Mouse (Mus musculus): ENCODE data around the gene Pcp4l1. TPM values are rescaled to one million over a fixed set of nuclear protein-coding genes. Genes with fewer than 3 reads are reported as not detected.

Pcp4l1 gene
- total and polyA plus RNA-seq, 2 experiments from 2014 or later = 22.1 to 24.1 TPM

- no peak overlapping the region for H3K9ac ChIP-seq (replicated peaks; ENCODE audit: low read length, poor library complexity, severe bottlenecking)
- H3K27ac ChIP-seq (ENCODE audit: low read depth, low read length) = no peak overlapping the region
- WGBS = 58% methylated on average over 7 of the region's 7 CpGs
- H3K4me1 ChIP-seq (ENCODE audit: insufficient read depth, low read length) = no peaks in the 10 kb centered on the region
- no peak overlapping the region for H3K4me3 ChIP-seq (ENCODE audit: low read depth, low read length)
- H3K4me2 ChIP-seq (ENCODE audit: low read depth, low read length, poor library complexity, severe bottlenecking) = no peak overlapping the region
- H3K27me3 ChIP-seq (ENCODE audit: insufficient read depth, low read length) = no peaks in the 10 kb centered on the region
- DNase-seq (ENCODE audit: low spot score) (no peak), ATAC-seq (ENCODE audit: low FRiP score) (no peak)
- no peak for TF ChIP-seq CTCF (IDR thresholded peaks at IDR 0.05)
- no peaks in the 10 kb centered on the region for H3K9me3 ChIP-seq (ENCODE audit: low read length)
- H3K36me3 ChIP-seq (ENCODE audit: insufficient read depth, low read length) = no peaks in the 10 kb centered on the region
Observed at GRCm38 (mm10) chr1:171204249-171204644, 8.2 kb upstream of the Pcp4l1 start.

DNA sequence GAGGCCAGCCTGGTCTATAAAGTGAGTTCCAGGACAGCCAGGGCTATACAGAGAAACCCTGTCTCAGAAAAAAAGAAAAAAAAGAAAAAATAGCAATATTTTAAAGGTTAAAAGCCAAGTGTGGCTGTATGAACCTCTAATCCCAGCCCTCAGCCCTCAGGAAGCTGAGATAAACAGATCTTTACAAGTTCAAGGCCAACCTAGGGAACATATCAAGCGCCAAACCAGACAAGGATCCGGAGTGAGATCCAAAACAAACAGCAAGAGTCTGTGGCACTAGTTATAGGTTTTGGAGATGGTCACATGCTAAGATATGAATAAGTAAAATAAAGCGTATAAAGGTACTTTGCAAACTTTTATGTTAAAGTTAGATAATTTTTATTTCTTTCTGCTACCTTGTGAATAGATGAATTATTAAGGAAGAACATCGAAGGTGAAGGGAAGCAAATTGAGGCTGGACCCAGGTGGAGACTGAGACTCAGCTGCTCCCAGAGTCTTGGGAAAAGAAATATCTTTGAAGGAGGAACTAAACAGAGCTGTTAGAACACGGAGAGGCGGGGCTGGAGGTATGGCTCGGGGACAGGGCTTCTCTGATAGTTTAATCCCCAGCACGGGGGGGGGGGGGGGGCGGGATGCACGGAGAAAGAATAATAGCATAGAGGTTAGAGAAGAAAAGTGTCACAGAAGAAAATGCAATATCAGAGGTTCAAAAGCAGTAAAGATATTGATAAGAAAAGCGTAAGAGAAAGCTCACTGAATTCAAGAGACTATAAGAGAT lies 7.6 kb upstream of the Pcp4l1 start:
- no peak overlapping the region for H3K27ac ChIP-seq (ENCODE audit: low read depth, low read length)
- TF ChIP-seq CTCF (IDR thresholded peaks at IDR 0.05) = no peak
- ATAC-seq (ENCODE audit: low FRiP score) (no peak), DNase-seq (ENCODE audit: low spot score) (no peak)
- H3K4me3 ChIP-seq (ENCODE audit: low read depth, low read length) = no peak overlapping the region
- 51% methylated on average over 10 of the region's 11 CpGs for WGBS
- no peaks in the 10 kb centered on the region for H3K4me1 ChIP-seq (ENCODE audit: insufficient read depth, low read length)
- no peaks in the 10 kb centered on the region for H3K9me3 ChIP-seq (ENCODE audit: low read length)
- H3K36me3 ChIP-seq (ENCODE audit: insufficient read depth, low read length) = no peaks in the 10 kb centered on the region
- no peak overlapping the region for H3K4me2 ChIP-seq (ENCODE audit: low read depth, low read length, poor library complexity, severe bottlenecking)
- H3K9ac ChIP-seq (replicated peaks; ENCODE audit: low read length, poor library complexity, severe bottlenecking) = no peak overlapping the region
- H3K27me3 ChIP-seq (ENCODE audit: insufficient read depth, low read length) = no peaks in the 10 kb centered on the region

- H3K27me3 ChIP-seq (ENCODE audit: insufficient read depth, low read length) = no peaks in the 10 kb centered on the region
- H3K27ac ChIP-seq (ENCODE audit: low read depth, low read length) = no peak overlapping the region
- H3K9ac ChIP-seq (replicated peaks; ENCODE audit: low read length, poor library complexity, severe bottlenecking) = no peak overlapping the region
- ATAC-seq (ENCODE audit: low FRiP score) (no peak), DNase-seq (ENCODE audit: low spot score) (no peak)
- TF ChIP-seq CTCF (IDR thresholded peaks at IDR 0.05) = no peak
- no peaks in the 10 kb centered on the region for H3K36me3 ChIP-seq (ENCODE audit: insufficient read depth, low read length)
- no peaks in the 10 kb centered on the region for H3K4me1 ChIP-seq (ENCODE audit: insufficient read depth, low read length)
- 97% methylated on average over 1 of the region's 1 CpGs for WGBS
- H3K4me2 ChIP-seq (ENCODE audit: low read depth, low read length, poor library complexity, severe bottlenecking) = no peak overlapping the region
- no peak overlapping the region for H3K4me3 ChIP-seq (ENCODE audit: low read depth, low read length)
- no peaks in the 10 kb centered on the region for H3K9me3 ChIP-seq (ENCODE audit: low read length)
Observed at GRCm38 (mm10) chr1:171200769-171201168, 4.7 kb upstream of the Pcp4l1 start.

DNA sequence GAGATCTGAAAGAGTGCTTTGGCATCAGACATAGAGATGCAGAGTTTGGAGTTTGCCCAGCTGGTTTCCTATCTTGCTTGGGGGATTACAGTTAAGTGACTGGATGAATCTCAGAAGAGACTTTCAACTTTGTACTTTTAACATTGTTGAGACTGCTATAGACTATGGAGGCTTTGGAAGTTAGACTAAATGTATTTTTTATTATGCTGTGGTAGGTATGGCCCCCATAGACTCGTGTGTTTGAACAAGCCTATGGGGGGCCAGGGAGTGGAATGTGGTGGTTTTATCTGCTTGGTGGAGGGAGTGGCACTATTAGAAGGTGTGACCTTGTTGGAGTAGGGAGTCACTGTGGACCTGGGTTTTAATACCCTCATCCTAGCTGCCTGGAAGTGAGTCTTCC lies 3.5 kb upstream of the Pcp4l1 start:
- Histone ChIP-seq H3K27me3 (ENCODE audit: insufficient read depth, low read length) (no peaks in the 10 kb centered on the region), H3K4me2 (ENCODE audit: low read depth, low read length, poor library complexity, severe bottlenecking) (no peak overlapping the region), H3K9me3 (ENCODE audit: low read length) (no peaks in the 10 kb centered on the region), H3K36me3 (ENCODE audit: insufficient read depth, low read length) (no peaks in the 10 kb centered on the region), H3K4me3 (ENCODE audit: low read depth, low read length) (no peak overlapping the region), H3K27ac (ENCODE audit: low read depth, low read length) (no peak overlapping the region), H3K4me1 (ENCODE audit: insufficient read depth, low read length) (no peaks in the 10 kb centered on the region), H3K9ac (replicated peaks; ENCODE audit: low read length, poor library complexity, severe bottlenecking) (no peak overlapping the region)
- no peak for ATAC-seq (ENCODE audit: low FRiP score)
- no peak for DNase-seq (ENCODE audit: low spot score)
- 64% methylated on average over 1 of the region's 1 CpGs for WGBS
- TF ChIP-seq CTCF (IDR thresholded peaks at IDR 0.05) = no peak

DNA sequence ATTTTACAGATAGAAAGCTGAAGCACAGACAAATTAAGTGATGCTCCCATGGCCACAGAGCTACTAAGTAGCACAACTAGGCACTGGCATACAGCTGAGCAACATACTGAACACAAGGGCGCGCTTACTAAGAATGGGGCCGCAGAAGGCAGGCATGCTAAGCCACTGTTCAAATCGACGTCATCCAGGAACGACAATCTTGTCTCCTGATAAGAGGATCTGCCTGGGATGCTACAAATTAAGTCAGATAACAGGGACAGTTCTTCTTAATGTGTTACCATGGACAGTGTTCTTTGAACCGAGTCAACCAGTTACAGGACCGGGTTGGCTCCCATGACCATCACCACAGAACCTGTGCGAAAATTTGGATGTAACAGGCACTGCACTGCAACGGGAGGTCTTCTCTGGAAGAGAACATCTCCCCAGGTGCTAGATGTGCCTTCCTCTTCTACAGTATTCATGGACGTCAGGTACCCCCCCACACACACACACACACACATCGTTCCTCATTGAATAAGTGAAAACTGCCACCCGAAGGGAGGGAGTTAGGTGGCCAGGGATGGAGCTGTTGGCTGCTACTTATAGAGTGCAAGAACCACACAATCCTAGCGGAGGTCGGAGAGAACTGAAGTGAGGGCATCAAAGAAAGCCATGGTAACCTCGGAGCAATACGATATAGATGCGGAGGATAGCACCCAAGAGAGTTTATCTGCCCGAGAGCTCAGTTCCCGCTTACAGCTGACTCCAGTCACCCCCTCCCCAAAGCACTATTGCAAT lies 834 bp downstream of the Pcp4l1 start:
- no peaks in the 10 kb centered on the region for H3K27me3 ChIP-seq (ENCODE audit: insufficient read depth, low read length)
- 8% methylated on average over 20 of the region's 20 CpGs for WGBS
- peaks cover 8% of the 10 kb centered on the region; the same call in 1 of the 2 replicates for H3K4me1 ChIP-seq (ENCODE audit: insufficient read depth, low read length)
- no peak; the same call in 1 of the 2 replicates for TF ChIP-seq CTCF (IDR thresholded peaks at IDR 0.05)
- DNase-seq (ENCODE audit: low spot score) (no peak), ATAC-seq (ENCODE audit: low FRiP score) (no peak)
- no peak overlapping the region for H3K27ac ChIP-seq (ENCODE audit: low read depth, low read length)
- H3K4me2 ChIP-seq (ENCODE audit: low read depth, low read length, poor library complexity, severe bottlenecking) = peak overlapping the region; percentile 90
- H3K9me3 ChIP-seq (ENCODE audit: low read length) = no peaks in the 10 kb centered on the region
- H3K9ac ChIP-seq (replicated peaks; ENCODE audit: low read length, poor library complexity, severe bottlenecking) = peak overlapping the region; percentile 50
- peak overlapping the region; percentile 56 for H3K4me3 ChIP-seq (ENCODE audit: low read depth, low read length)
- no peaks in the 10 kb centered on the region for H3K36me3 ChIP-seq (ENCODE audit: insufficient read depth, low read length)
